28 mouse cellular contexts compared by ENCODE assay signal in genomic region chr11:86005899-86006445, GRCm38 (mm10).
DNase-seq lines count a peak whose midpoint lies in the region; ATAC-seq lines count a peak whose summit lies in the region.
"Had no signal": no experiment of that assay in that cellular context is flagged by ENCODE, and none has a peak within 500 bp of the region (broad histone marks: within the 10 kb centered on the region; RNA-seq: fewer than 3 reads in every experiment).

No protein-coding gene starts in this region.

- no peak overlapping the region for H3K4me3 ChIP-seq in hindbrain, embryonic 16.5 days (ENCODE audit: low read length)
- H3K4me3 ChIP-seq: embryonic facial prominence, embryonic 10.5 days; embryonic facial prominence, embryonic 13.5 days; erythroblast, embryonic 14.5 days; forebrain, embryonic 12.5 days; forebrain, embryonic 15.5 days; heart, adult 2 months; heart, embryonic 10.5 days; hindbrain, embryonic 13.5 days had no signal

- no peak overlapping the region for H3K27ac ChIP-seq in hindbrain, embryonic 16.5 days (ENCODE audit: low read depth, low read length)
- H3K27ac ChIP-seq: embryonic facial prominence, embryonic 10.5 days; embryonic facial prominence, embryonic 13.5 days; forebrain, embryonic 12.5 days; forebrain, embryonic 15.5 days; heart, adult 2 months; heart, embryonic 10.5 days; hindbrain, embryonic 13.5 days; hindbrain, postnatal 0 days had no signal

- no peaks in the 10 kb centered on the region for H3K36me3 ChIP-seq in hindbrain, embryonic 16.5 days (ENCODE audit: control insufficient read depth, insufficient read depth, low read length)
- H3K36me3 ChIP-seq: embryonic facial prominence, embryonic 10.5 days; embryonic facial prominence, embryonic 13.5 days; forebrain, embryonic 12.5 days; forebrain, embryonic 15.5 days; G1E; heart, embryonic 10.5 days; hindbrain, embryonic 13.5 days had no signal

- no peak overlapping the region for H3K4me2 ChIP-seq in hindbrain, embryonic 16.5 days (ENCODE audit: low read length)
- H3K4me2 ChIP-seq: embryonic facial prominence, embryonic 13.5 days; forebrain, embryonic 12.5 days; forebrain, embryonic 15.5 days; hindbrain, embryonic 13.5 days had no signal

- no peak overlapping the region for H3K9ac ChIP-seq in hindbrain, embryonic 16.5 days (ENCODE audit: low read depth, low read length)
- H3K9ac ChIP-seq: embryonic facial prominence, embryonic 13.5 days; forebrain, embryonic 12.5 days; forebrain, embryonic 15.5 days; hindbrain, embryonic 13.5 days had no signal

- H3K27me3 ChIP-seq in hindbrain, embryonic 16.5 days (replicated peaks; ENCODE audit: control insufficient read depth, insufficient read depth, low read length): no peaks in the 10 kb centered on the region
- H3K27me3 ChIP-seq: CH12.LX; embryonic facial prominence, embryonic 13.5 days; forebrain, embryonic 15.5 days; hindbrain, embryonic 13.5 days had no signal

- no peak for ATAC-seq in hindbrain, embryonic 16.5 days
- ATAC-seq: forebrain, embryonic 15.5 days; hindbrain, postnatal 0 days; inflammation-experienced regulatory T-cells, adult 6 months; intestine, embryonic 16.5 days had no signal

- H3K4me1 ChIP-seq in hindbrain, embryonic 16.5 days (ENCODE audit: control insufficient read depth, insufficient read depth, low read depth, low read length): no peaks in the 10 kb centered on the region
- H3K4me1 ChIP-seq: embryonic facial prominence, embryonic 10.5 days; embryonic facial prominence, embryonic 13.5 days; forebrain, embryonic 12.5 days; heart, embryonic 10.5 days; hindbrain, embryonic 13.5 days had no signal

- DNase-seq in adrenal gland, adult (ENCODE audit: inconsistent age in 2 of 2, low spot score in 1 of 2): peak; percentile 57 to 83
- no peak for DNase-seq in adrenal gland, postnatal 4 days (ENCODE audit: low spot score in 2 of 2)
- peak; percentile 79 for DNase-seq in adrenal gland, adult 2 months
- DNase-seq in adrenal gland, postnatal 14 days: peak; percentile 70
- no peak for DNase-seq in left cerebral cortex, postnatal 25 days (ENCODE audit: low spot score in 2 of 2)
- DNase-seq in yolk sac, embryonic 10.5 days (ENCODE audit: low spot score): no peak
- DNase-seq: B cell, adult 2 months; cerebellum, adult 11 months; cerebellum, adult 2 months; cerebellum, adult 9-11 months; cerebellum, postnatal 25 days; embryo, embryonic 11 days; gastrocnemius, postnatal 25 days; heart, adult 2 months; kidney, adult 2 months had no signal

- intact Hi-C loops in left cerebral cortex, postnatal 25 days (cut with DNase I): no loop called here

- H3K9me3 ChIP-seq in hindbrain, embryonic 16.5 days (ENCODE audit: control insufficient read depth, low read length): no peaks in the 10 kb centered on the region
- H3K9me3 ChIP-seq: embryonic facial prominence, embryonic 10.5 days; embryonic facial prominence, embryonic 13.5 days; forebrain, embryonic 12.5 days; forebrain, embryonic 15.5 days; G1E; heart, embryonic 10.5 days; hindbrain, embryonic 13.5 days had no signal

- WGBS in hindbrain, embryonic 16.5 days: 83% methylated on average over 9 of the region's 9 CpGs

Comparison
In these comparisons a context has a peak if more than half of its experiments do, and no peak if none do; other contexts are left out.
1. DNase-seq: peak in adrenal gland, adult (2 of 2), adrenal gland, adult 2 months (single experiment) and adrenal gland, postnatal 14 days (single experiment); none in adrenal gland, postnatal 4 days (0 of 2), left cerebral cortex, postnatal 25 days (0 of 2) and yolk sac, embryonic 10.5 days (single experiment).